8 mouse cellular contexts compared by ENCODE assay signal in genomic region chr11:3914109-3914840, GRCm38 (mm10). TPM values are rescaled to one million over a fixed set of nuclear protein-coding genes. Genes with fewer than 3 reads are reported as not detected.
DNase-seq lines count a peak whose midpoint lies in the region; ATAC-seq and TF ChIP-seq lines count a peak whose summit lies in the region.

Gene Slc35e4, minus strand, starts transcription at chr11:3914664.

- intact Hi-C loops in left cerebral cortex, postnatal 10 days (cut with DNase I), result loop anchor here (5.0 to 10.0 kb wide), 3 partner anchors 107 to 379 kb away; no protein-coding TSS in a partner anchor

- peak; percentile 67 for ATAC-seq in activated CD4-positive, CD25-positive, alpha-beta regulatory T cell, adult 4 months
- peak; percentile 60 for ATAC-seq in megakaryocyte progenitor cell, adult 5-6 weeks (replicated peaks; ENCODE audit: poor library complexity)

- H3K4me3 ChIP-seq in cortical plate, adult 2 months (ENCODE audit: insufficient read depth, low read length), result peak within 1 kb of the TSS; percentile 94

- DNase-seq in gastrocnemius, postnatal 10 days, result peak; percentile 90
- peak; percentile 86 for DNase-seq in induced T-regulatory cell, adult 2 months (ENCODE audit: low read depth)
- DNase-seq in left cerebral cortex, postnatal 10 days (ENCODE audit: extremely low spot score in 1 of 2, low spot score in 2 of 2), result peak; percentile 67 to 84
- DNase-seq in right cerebral cortex, postnatal 10 days (ENCODE audit: low spot score in 2 of 2), result peak; percentile 82 to 87
- peak; percentile 87 for DNase-seq in urinary bladder, postnatal 25 days (ENCODE audit: low spot score)

- peaks cover 16% of the 10 kb centered on the region for H3K4me1 ChIP-seq in cortical plate, adult 2 months (ENCODE audit: control insufficient read depth, insufficient read depth, low read length)

- peak within 1 kb of the TSS; percentile 85 for H3K27ac ChIP-seq in cortical plate, adult 2 months (ENCODE audit: insufficient read depth, low read length)

- no peak for TF ChIP-seq POLR2A in cortical plate, adult 2 months (IDR thresholded peaks at IDR 0.05; ENCODE audit: extremely low read depth, insufficient read depth, low read length)

- peak; percentile 84 for TF ChIP-seq CTCF in cortical plate, adult 2 months (IDR thresholded peaks at IDR 0.05; ENCODE audit: extremely low read depth, insufficient read depth, low read length)

RNA-seq across cellular contexts. Expression of gene Slc35e4, which starts in this region (rescaled TPM):
- polyA plus RNA-seq in activated CD4-positive, CD25-positive, alpha-beta regulatory T cell, adult 4 months (2017; shearing (Covaris generic)), result 1 to 10 TPM; 1.1 to 1.2 TPM
- polyA plus RNA-seq in cortical plate, adult 2 months (2012; rRNA removed), result 20.7 and 21.7 TPM in 2 replicates
- total RNA-seq in gastrocnemius, postnatal 10 days (2021), result 10 to 100 TPM; 15.8 to 19.4 TPM
- 10 to 100 TPM; 25.2 to 27.7 TPM for total RNA-seq in left cerebral cortex, postnatal 10 days (2021)
- total RNA-seq in megakaryocyte progenitor cell, adult 5-6 weeks (2015), result 0.94 and 2.5 TPM in 2 replicates
- 1.5 and 3.0 TPM in 2 replicates for total RNA-seq in megakaryocyte progenitor cell, adult 5-6 weeks (2017)

Comparison
In these comparisons a context has a peak if more than half of its experiments do, and no peak if none do; other contexts are left out.
1. Peak in every context shown above with its lines: DNase-seq, ATAC-seq, H3K4me3 ChIP-seq and H3K27ac ChIP-seq.
2. RNA of gene Slc35e4 (total RNA-seq): 25.2 to 27.7 TPM in left cerebral cortex, postnatal 10 days and 15.8 to 19.4 TPM in gastrocnemius, postnatal 10 days; 0.94 to 3.0 TPM in megakaryocyte progenitor cell, adult 5-6 weeks; every median in the first group is over 4 times any median in the second.